Comparison of ENCODE assay signal across 13 mouse cellular contexts in genomic region chr11:90232685-90233084, GRCm38 (mm10). TPM values are rescaled to one million over a fixed set of nuclear protein-coding genes. Genes with fewer than 3 reads are reported as not detected.
A peak's percentile ranks its signal among the peaks of the same experiment; 100 is the strongest.
DNase-seq lines count a peak whose midpoint lies in the region.
"Had no signal": no experiment of that assay in that cellular context is flagged by ENCODE, and none has a peak within 500 bp of the region (broad histone marks: within the 10 kb centered on the region; RNA-seq: fewer than 3 reads in every experiment).

No protein-coding gene starts in this region.

- H3K36me3 ChIP-seq in limb, embryonic 10.5 days = no peaks in the 10 kb centered on the region
- H3K36me3 ChIP-seq: embryonic facial prominence, embryonic 13.5 days; hindbrain, embryonic 10.5 days; neural tube, embryonic 15.5 days had no signal

- H3K4me1 ChIP-seq in limb, embryonic 10.5 days = peaks cover under 1% of the 10 kb centered on the region; the same call in 1 of the 2 replicates
- H3K4me1 ChIP-seq: neural tube, embryonic 15.5 days had no signal

- no peak overlapping the region for H3K27ac ChIP-seq in limb, embryonic 10.5 days
- H3K27ac ChIP-seq: embryonic facial prominence, embryonic 13.5 days; hindbrain, embryonic 10.5 days; macrophage; neural tube, embryonic 15.5 days had no signal

- DNase-seq in kidney, adult 9 months = peak; percentile 56
- DNase-seq in kidney, postnatal 4 days = no peak
- peak; percentile 84 for DNase-seq in MN1 (ENCODE audit: low spot score)
- DNase-seq in brain, adult 2 months (ENCODE audit: low read depth, low spot score) = peak; percentile 70
- DNase-seq in layer of hippocampus, adult 8-10 months (ENCODE audit: low spot score in 2 of 2) = peak; percentile 60 to 70
- DNase-seq in ovary, postnatal 36 days (ENCODE audit: low spot score) = no peak
- no peak for DNase-seq in limb, embryonic 10.5 days (ENCODE audit: low spot score)
- DNase-seq: cerebellum, adult 9-11 months; liver had no signal

- no peaks in the 10 kb centered on the region for H3K27me3 ChIP-seq in limb, embryonic 10.5 days (ENCODE audit: low read depth, poor library complexity, severe bottlenecking)
- H3K27me3 ChIP-seq: embryonic facial prominence, embryonic 13.5 days; neural tube, embryonic 15.5 days had no signal

- H3K4me3 ChIP-seq in limb, embryonic 10.5 days = no peak overlapping the region
- H3K4me3 ChIP-seq: embryonic facial prominence, embryonic 13.5 days; hindbrain, embryonic 10.5 days; neural tube, embryonic 15.5 days had no signal

- 43% methylated on average over 4 of the region's 4 CpGs for WGBS in limb, embryonic 10.5 days

- H3K9me3 ChIP-seq in limb, embryonic 10.5 days (replicated peaks) = no peaks in the 10 kb centered on the region
- H3K9me3 ChIP-seq: embryonic facial prominence, embryonic 13.5 days; hindbrain, embryonic 10.5 days; neural tube, embryonic 15.5 days had no signal

RNA-seq across cellular contexts. Expression of gene Mmd, which starts 16.6 kb away (rescaled TPM):
- 100 to 1,000 TPM; 293 to 382 (median 331) TPM for total RNA-seq in layer of hippocampus, adult 8-10 months (2022)
- polyA plus RNA-seq in limb, embryonic 10.5 days (2016; fragmentation: Nextera tagmentation; extraction: Ambion mirVana) = 38.0 and 38.7 TPM in 2 replicates

RNA-seq across cellular contexts. Expression of gene Gm45716, which starts 45.2 kb away (rescaled TPM):
- 1 to 10 TPM; 6.1 to 6.5 (median 6.4) TPM for total RNA-seq in layer of hippocampus, adult 8-10 months (2022)
- 12.7 and 13.9 TPM in 2 replicates for polyA plus RNA-seq in limb, embryonic 10.5 days (2016; fragmentation: Nextera tagmentation; extraction: Ambion mirVana)

Comparison
In these comparisons a context has a peak if more than half of its experiments do, and no peak if none do; other contexts are left out.
1. DNase-seq: peak in kidney, adult 9 months (single experiment), MN1 (single experiment), brain, adult 2 months (single experiment) and layer of hippocampus, adult 8-10 months (2 of 2); none in kidney, postnatal 4 days (0 of 2), ovary, postnatal 36 days (single experiment) and limb, embryonic 10.5 days (single experiment).